Mouse (Mus musculus) ovary, postnatal 36 days (tissue): ENCODE measurements around the gene Gtf2h2.
A peak's percentile ranks its signal among the peaks of the same experiment; 100 is the strongest.
"Not testable (repeated sequence)": the region's sequence is repeated elsewhere in the genome, so short reads cannot be mapped to it uniquely, and the experiment has no call there.

Experiments used
- DNase-seq: peaks from one replicate; pipeline ENCODE4 v3.0.0; 2022; ENCODE audit warnings: low spot score, mixed read lengths

The Gtf2h2 gene

GRCm38 (mm10) chr13:100492061-100492787, at the start of gene Gtf2h2:
Gene Gtf2h2 (minus strand): TSS chr13:100492579.
- DNase-seq, result peak; percentile 82

DNA sequence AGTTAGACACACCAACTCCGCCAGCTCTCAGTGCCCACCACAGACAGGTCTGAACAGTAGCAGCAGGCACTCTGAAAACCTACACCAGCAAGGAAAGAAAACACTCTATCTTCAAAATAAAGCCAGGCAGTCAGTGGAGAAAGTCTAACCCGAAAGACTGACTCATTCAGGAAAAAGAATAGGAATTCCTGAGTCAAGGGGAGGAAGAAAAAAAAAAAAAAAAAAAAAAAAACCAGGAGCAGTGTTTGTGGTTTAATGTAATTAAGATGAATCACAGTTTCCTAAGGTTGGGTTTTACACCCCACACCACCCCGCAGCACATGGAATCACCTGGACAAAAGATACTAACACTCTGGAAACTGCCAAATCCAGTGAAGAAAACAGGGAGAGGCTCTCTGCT, 43.8 kb upstream of the Gtf2h2 start:
- DNase-seq, result no peak

DNA sequence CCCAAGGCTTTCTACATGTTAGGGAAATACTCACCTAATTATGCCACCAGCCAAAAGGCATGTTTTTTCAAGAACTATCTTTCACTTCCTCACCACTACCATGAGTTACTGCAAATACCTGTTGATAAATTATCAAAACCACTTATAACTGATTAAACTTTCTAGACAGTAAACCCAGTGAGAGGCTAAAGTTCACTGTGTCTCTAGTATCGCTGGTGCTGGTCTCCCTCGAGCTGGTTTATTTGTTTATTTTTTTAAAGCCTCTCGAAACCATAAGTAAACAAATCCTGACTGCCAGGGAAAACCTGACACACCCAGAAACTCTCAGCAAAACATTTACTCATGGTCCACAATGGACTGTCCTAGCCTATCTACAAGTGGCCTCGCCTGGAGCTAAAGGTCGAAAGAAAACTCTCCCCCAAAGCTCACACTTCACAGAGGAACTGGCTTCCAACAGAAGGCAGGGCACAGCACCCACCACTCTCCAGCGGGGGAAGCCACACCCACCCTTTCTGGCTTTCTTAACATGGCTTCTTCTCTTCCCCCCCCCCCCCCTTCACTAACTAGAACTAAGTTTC, 40.5 kb upstream of the Gtf2h2 start:
- DNase-seq, result no peak

GRCm38 (mm10) chr13:100526649-100527038, 34.3 kb upstream of the Gtf2h2 start:
- no peak for DNase-seq

DNA sequence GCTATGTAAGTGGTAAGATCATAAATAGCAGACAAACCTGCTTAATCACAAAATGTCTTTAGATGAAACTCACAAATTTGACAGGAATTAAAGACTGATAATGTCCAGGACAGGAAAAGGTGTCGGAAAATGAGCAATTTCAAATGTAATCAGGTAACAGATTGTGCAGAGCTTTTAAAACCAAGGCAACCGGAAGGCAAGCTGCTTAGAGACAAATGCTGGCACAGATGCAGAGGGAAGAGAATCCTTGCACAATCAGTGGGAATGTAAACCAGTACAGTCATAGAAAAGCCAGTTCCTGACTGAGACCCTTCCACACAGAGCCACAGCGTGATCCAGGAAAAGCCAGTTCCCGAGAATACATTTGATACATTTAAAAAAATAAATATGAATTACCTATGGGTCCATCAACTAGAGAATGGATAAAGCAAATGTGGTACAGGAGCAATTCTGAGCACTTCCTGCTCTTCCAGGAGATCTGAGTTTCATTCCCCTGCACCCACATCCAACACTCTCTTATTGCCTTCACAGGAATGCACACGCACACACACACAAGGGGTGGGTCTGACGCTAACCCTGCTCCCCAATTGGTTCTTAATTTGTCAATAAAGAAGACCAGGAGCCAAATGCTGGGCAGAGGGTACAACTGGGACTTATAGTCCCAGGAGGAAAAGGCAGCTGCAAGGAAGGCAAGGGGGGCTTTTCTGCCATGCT, 33.7 kb upstream of the Gtf2h2 start:
- no peak for DNase-seq

GRCm38 (mm10) chr13:100524896-100525295, 32.5 kb upstream of the Gtf2h2 start:
- no peak for DNase-seq

GRCm38 (mm10) chr13:100523698-100524097, 31.3 kb upstream of the Gtf2h2 start:
- no peak for DNase-seq

- DNase-seq, result no peak
These were observed 29.6 kb upstream of the Gtf2h2 start for GRCm38 (mm10) chr13:100521724-100522591.

GRCm38 (mm10) chr13:100519162-100519561, 26.8 kb upstream of the Gtf2h2 start:
- DNase-seq, result no peak

GRCm38 (mm10) chr13:100518191-100518590, 25.8 kb upstream of the Gtf2h2 start:
- DNase-seq, result no peak

- no peak for DNase-seq
These were observed 25.3 kb upstream of the Gtf2h2 start for GRCm38 (mm10) chr13:100517652-100518153.

DNA sequence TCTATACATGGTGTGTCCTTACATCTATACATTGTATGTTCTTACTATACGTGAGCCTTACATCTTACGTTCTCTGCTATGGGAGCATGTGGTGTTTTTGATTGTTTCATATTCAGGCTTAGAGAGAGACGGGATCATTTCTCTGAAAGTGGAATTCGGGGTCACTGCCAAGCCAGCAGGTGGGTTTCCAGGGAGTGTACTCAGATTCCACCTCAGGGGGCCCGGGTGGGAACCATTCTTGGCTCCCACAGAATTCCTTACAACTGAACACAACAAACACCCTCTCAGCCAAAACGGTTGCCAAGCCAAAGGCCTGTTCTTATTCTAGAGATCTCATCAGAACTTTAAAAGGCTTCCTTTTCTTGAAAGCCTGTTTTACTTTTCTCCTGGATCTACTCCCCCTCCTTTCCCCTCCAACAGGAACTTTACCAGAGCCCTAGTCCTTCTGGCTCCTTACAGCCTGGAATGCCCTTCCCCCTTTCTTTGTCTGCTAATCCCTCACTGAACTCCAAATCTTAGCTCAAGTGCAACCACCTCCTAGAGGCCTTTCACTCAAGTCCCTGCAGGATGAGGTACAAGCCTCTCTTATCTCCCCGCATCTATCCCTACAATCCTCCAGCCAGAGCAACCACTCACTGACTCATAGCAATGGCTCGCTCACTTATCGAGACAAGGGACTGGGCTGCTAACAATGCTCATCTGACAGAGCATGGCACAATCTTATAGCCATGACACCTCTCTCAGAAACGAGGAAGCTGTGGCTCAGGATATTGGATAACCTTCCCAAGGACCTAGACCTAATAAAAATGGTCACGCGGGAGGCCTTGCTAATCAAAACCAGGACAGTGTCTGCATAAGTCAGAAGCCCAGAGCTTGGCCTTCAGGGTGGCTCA, 24.1 kb upstream of the Gtf2h2 start:
- DNase-seq, result no peak

DNA sequence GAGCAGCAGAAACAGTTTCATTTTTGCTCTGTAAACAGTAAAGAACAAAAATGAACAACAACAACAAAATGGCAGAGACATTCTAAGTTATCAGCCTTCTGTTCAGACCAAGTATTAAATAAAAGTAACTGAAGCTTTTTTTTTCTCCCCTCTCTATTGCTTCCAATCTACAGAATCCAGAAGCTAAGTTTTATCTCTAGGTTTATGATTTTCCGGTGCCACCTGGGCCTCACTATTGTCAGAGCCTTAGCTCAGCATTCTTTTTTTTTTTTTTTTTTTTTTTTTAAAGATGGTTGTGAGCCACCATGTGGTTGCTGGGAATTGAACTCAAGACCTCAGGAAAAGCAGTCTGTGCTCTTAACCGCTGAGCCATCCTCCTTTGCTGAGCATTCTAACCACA, 20.4 kb upstream of the Gtf2h2 start:
- no peak for DNase-seq

DNA sequence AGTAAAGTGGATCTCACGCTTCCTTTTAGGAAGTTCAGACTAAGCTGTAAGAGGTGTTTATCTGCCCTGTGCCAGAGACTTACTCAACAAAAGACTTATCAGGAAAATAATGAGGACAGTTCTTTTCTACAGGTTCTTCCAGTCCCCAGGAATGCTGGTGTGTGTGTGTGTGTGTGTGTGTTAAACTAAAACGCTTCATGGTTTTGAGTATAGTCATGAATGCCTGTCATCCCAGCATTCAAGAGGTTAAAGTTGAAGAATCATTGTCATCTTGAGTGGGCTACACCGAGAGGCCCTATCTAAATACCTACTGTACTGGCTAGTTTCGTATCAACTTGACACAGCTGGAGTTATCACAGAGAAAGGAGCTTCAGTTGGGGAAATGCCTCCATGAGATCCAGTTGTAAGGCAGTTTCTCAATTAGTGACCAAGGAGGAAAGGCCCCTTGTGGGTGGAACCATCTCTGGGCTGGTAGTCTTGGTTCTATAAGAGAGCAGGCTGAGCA, 19.5 kb upstream of the Gtf2h2 start:
- DNase-seq, result no peak

DNA sequence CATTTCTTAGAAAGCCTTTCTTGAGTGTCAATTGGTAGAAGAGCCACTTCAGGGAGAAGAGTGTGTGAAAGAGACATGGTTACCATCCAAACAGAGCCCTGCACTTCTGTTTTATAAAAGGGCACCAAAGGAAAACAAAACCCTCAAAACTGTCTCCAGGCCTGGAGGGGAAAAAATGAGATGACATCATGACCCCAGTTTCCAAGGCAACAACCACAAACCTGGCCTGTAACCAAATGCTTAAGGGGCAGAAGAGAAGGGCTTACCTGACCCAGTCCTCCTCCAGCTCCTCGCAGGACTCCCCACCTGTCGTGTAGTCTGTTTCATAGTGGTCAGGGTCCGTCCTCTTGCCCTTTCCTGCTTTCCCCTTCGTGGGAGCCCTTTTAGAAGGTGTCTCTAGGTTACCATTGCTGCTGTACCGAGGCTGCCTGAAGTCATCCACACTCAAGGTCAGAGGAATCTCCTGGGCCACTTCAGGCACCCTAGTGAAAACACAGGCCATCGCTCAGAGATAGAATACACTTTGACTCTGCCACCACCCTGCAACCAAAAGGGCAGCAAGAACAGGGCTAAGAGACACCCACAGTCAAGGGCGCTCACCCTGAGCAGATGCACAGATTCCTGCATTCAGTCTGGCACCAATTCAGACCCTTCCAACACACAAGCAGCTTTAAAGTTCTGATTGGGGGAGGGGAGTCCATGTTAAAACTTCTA, 18.9 kb upstream of the Gtf2h2 start:
- DNase-seq, result no peak

- not testable (repeated sequence) for DNase-seq
These were observed 7.2 kb upstream of the Gtf2h2 start for GRCm38 (mm10) chr13:100499625-100500024.

DNA sequence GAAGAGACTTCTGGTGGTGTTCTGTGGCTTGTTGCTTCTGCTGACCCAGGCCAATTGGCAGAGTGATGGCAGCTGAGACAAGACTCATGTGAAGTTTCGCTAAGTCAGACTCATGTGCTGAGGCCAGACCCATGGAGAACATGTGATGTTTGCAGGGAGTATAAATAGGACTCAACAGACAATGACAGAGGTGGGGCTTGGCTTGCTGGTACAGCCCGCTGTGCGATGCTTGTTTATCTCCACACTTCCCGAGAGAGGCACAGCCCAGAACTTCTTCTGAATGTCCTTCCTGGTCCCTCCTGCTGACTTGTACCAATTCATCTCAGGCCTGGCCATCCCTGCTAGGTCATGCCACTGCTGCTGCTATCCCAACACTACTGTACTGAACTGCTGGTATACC, 3.0 kb upstream of the Gtf2h2 start:
- DNase-seq, result no peak

GRCm38 (mm10) chr13:100494370-100494769, 2.0 kb upstream of the Gtf2h2 start:
- not testable (repeated sequence) for DNase-seq

DNA sequence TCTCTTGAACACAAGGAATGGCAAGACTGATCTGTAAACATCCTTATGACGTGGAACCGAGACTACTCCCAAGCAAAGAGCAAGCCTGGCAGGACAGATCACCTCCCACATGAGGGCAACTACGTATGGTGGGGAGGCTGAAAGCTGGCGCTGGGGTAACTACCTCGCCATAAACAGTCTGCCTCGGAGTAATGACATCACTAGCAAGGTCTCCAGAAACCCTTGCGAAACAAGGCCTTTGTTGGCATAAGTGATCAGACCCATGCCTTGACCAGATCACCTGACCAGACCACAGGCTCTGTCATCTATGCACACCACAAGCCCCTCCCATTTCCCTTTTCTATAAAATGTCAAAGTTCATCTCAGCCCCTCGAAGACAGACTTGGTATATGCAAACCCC, 934 bp upstream of the Gtf2h2 start:
- DNase-seq, result no peak

GRCm38 (mm10) chr13:100491623-100492022, 756 bp downstream of the Gtf2h2 start:
- DNase-seq, result no peak
